ENCODE assay signal across 25 mouse cellular contexts in genomic region chr2:119263813-119264212, GRCm38 (mm10). TPM values are rescaled to one million over a fixed set of nuclear protein-coding genes. Genes with fewer than 3 reads are reported as not detected.
DNase-seq lines count a peak whose midpoint lies in the region; TF ChIP-seq lines count a peak whose summit lies in the region.
"Had no signal": no experiment of that assay in that cellular context is flagged by ENCODE, and none has a peak within 500 bp of the region (broad histone marks: within the 10 kb centered on the region; RNA-seq: fewer than 3 reads in every experiment).

No protein-coding gene starts in this region.

- H3K27ac ChIP-seq in bone marrow macrophage, adult 2 months (ENCODE audit: insufficient read depth, low read depth, low read length) = peak overlapping the region; percentile 56; the same call in 1 of the 2 replicates
- H3K27ac ChIP-seq: forebrain, embryonic 12.5 days; heart, adult 2 months; heart, embryonic 15.5 days; hindbrain, embryonic 13.5 days had no signal

- peaks cover 34% of the 10 kb centered on the region for H3K4me1 ChIP-seq in bone marrow macrophage, adult 2 months (ENCODE audit: control insufficient read depth, insufficient read depth, low read length)

- TF ChIP-seq CTCF in bone marrow macrophage, adult 2 months (IDR thresholded peaks at IDR 0.05; ENCODE audit: low read depth, low read length) = no peak

- H3K79me2 ChIP-seq in myocyte (ENCODE audit: control insufficient read depth, insufficient read depth) = no peaks in the 10 kb centered on the region

- H3K36me3 ChIP-seq in myocyte (ENCODE audit: control insufficient read depth, insufficient read depth) = no peaks in the 10 kb centered on the region
- H3K36me3 ChIP-seq: forebrain, embryonic 12.5 days; heart, embryonic 15.5 days; hindbrain, embryonic 13.5 days had no signal

- no peak overlapping the region for H3K4me3 ChIP-seq in bone marrow macrophage, adult 2 months (ENCODE audit: insufficient read depth, low read length)
- no peak overlapping the region for H3K4me3 ChIP-seq in myocyte
- H3K4me3 ChIP-seq: forebrain, embryonic 12.5 days; heart, adult 2 months; hindbrain, embryonic 13.5 days had no signal

- DNase-seq in 3T3-L1 (ENCODE audit: low read depth, low spot score) = peak; percentile 85
- DNase-seq in 416B (ENCODE audit: low read depth) = peak; percentile 61
- no peak for DNase-seq in gastrocnemius, postnatal 36 days
- DNase-seq in embryo, embryonic 9.5 days (ENCODE audit: extremely low spot score) = no peak
- DNase-seq in lung, postnatal 4 days = no peak
- DNase-seq: adrenal gland, adult 8-10 months; adrenal gland, postnatal 36 days; cerebellum, adult 11 months; cerebellum, adult 8-10 months; cerebellum, postnatal 14 days; gastrocnemius, postnatal 10 days; heart, adult 2 months; heart, postnatal 14 days had no signal

- intact Hi-C loops in gastrocnemius, postnatal 36 days (cut with DNase I) = no loop called here

- H3K4me2 ChIP-seq in myocyte (ENCODE audit: low read depth) = peak overlapping the region; percentile 87
- H3K4me2 ChIP-seq: forebrain, embryonic 12.5 days; hindbrain, embryonic 13.5 days had no signal

- H3K27me3 ChIP-seq in myocyte (ENCODE audit: control insufficient read depth, insufficient read depth, insufficient read length) = no peaks in the 10 kb centered on the region

- no peak for TF ChIP-seq POLR2A in bone marrow macrophage, adult 2 months (IDR thresholded peaks at IDR 0.05; ENCODE audit: borderline replicate concordance, low read depth, low read length)
- TF ChIP-seq POLR2A in myocyte (IDR thresholded peaks at IDR 0.05; ENCODE audit: insufficient read length, low read depth) = no peak

- no peak overlapping the region for H3ac ChIP-seq in myocyte (ENCODE audit: control insufficient read depth, insufficient read length)

TF ChIP-seq in myocyte, 11 proteins besides CTCF, POLR2A, EP300 and RAD21:
- TF ChIP-seq CEBPB (IDR thresholded peaks at IDR 0.05; ENCODE audit: insufficient read depth, poor library complexity, severe bottlenecking) = no peak
- TF ChIP-seq MYOG (IDR thresholded peaks at IDR 0.05; ENCODE audit: control insufficient read depth in 1 of 3, insufficient read depth in 1 of 3, insufficient read length in 2 of 3, low read depth in 2 of 3) = no peak
- TF ChIP-seq USF1 (IDR thresholded peaks at IDR 0.05; ENCODE audit: low read depth) = no peak
- TF ChIP-seq TCF12 (IDR thresholded peaks at IDR 0.05; ENCODE audit: insufficient read depth, poor library complexity, severe bottlenecking) = no peak
- TF ChIP-seq SRF (IDR thresholded peaks at IDR 0.05; ENCODE audit: control insufficient read depth, insufficient read length, low read depth) = no peak
- TF ChIP-seq MYOD1 (IDR thresholded peaks at IDR 0.05; ENCODE audit: control insufficient read depth in 1 of 3, insufficient read length in 2 of 3, low read depth in 2 of 3) = no peak
- TF ChIP-seq REST (IDR thresholded peaks at IDR 0.05; ENCODE audit: insufficient read depth, insufficient read length) = no peak
- no peak for TF ChIP-seq POLR2AphosphoS2 (IDR thresholded peaks at IDR 0.05; ENCODE audit: insufficient read length, low read depth)
- TF ChIP-seq MAX (IDR thresholded peaks at IDR 0.05; ENCODE audit: low read depth) = no peak
- TF ChIP-seq TCF3 (IDR thresholded peaks at IDR 0.05; ENCODE audit: insufficient read length, low read depth) = no peak

RNA-seq across cellular contexts. Expression of gene Rhov, which starts 7.3 kb away (rescaled TPM):
- polyA plus RNA-seq in bone marrow macrophage, adult 2 months (2012; ENCODE audit: insufficient read depth, insufficient read length, missing spikeins) = 2.2 and 2.7 TPM in 2 replicates
- 0.35 TPM for polyA plus RNA-seq in myocyte (2012; fragmentation: generic; extraction: Trizol)
- not detected for total RNA-seq in gastrocnemius, postnatal 36 days (2021)
- total RNA-seq: gastrocnemius, postnatal 10 days; heart, adult 2 months; heart, postnatal 14 days; hematopoietic stem cell, adult 5-6 weeks had no signal
- polyA plus RNA-seq: heart, embryonic 11.5 days had no signal

RNA-seq across cellular contexts. Expression of gene Vps18, which starts 24.7 kb away (rescaled TPM):
- 33.6 and 34.1 TPM in 2 replicates for polyA plus RNA-seq in bone marrow macrophage, adult 2 months (2012; ENCODE audit: insufficient read depth, insufficient read length, missing spikeins)
- polyA plus RNA-seq in myocyte (2012; fragmentation: generic; extraction: Trizol) = 18.2 TPM
- 1 to 10 TPM; 9.0 to 9.2 TPM for total RNA-seq in gastrocnemius, postnatal 36 days (2021)

RNA-seq across cellular contexts. Expression of gene Spint1, which starts 26.7 kb away (rescaled TPM):
- polyA plus RNA-seq in bone marrow macrophage, adult 2 months (2012; ENCODE audit: insufficient read depth, insufficient read length, missing spikeins) = 3.7 and 4.3 TPM in 2 replicates
- polyA plus RNA-seq in myocyte (2012; fragmentation: generic; extraction: Trizol) = 0.12 TPM
- under 1 TPM in 1 of 2 experiments, not detected in 1; 0.20 TPM for total RNA-seq in gastrocnemius, postnatal 36 days (2021)
- total RNA-seq: heart, adult 2 months had no signal

RNA-seq across cellular contexts. Expression of gene Ppp1r14d, which starts 34.1 kb away (rescaled TPM):
- not detected in 2 replicates for polyA plus RNA-seq in bone marrow macrophage, adult 2 months (2012; ENCODE audit: insufficient read depth, insufficient read length, missing spikeins)
- polyA plus RNA-seq in myocyte (2012; fragmentation: generic; extraction: Trizol) = 0.13 TPM
- total RNA-seq in gastrocnemius, postnatal 36 days (2021) = not detected
- total RNA-seq: adrenal gland, adult 8-10 months; adrenal gland, postnatal 36 days; common myeloid progenitor, adult 5-6 weeks; gastrocnemius, postnatal 10 days; heart, adult 2 months; heart, postnatal 14 days; hematopoietic stem cell, adult 5-6 weeks; hindbrain, postnatal 0 days had no signal
- polyA plus RNA-seq: brain, embryonic 14.5 days; forebrain, embryonic 12.5 days; forebrain, embryonic 16.5 days; frontal cortex, adult 2 months; heart, adult 2 months; heart, embryonic 11.5 days; heart, embryonic 15.5 days; hindbrain, embryonic 13.5 days; hindbrain, postnatal 0 days had no signal

RNA-seq across cellular contexts. Expression of gene Dnajc17, which starts 55.2 kb away (rescaled TPM):
- polyA plus RNA-seq in bone marrow macrophage, adult 2 months (2012; ENCODE audit: insufficient read depth, insufficient read length, missing spikeins) = 13.5 and 18.6 TPM in 2 replicates
- polyA plus RNA-seq in myocyte (2012; fragmentation: generic; extraction: Trizol) = 17.2 TPM
- 1 to 10 TPM; 7.7 to 7.8 TPM for total RNA-seq in gastrocnemius, postnatal 36 days (2021)

Comparison
In these comparisons a context has a peak if more than half of its experiments do, and no peak if none do; other contexts are left out.
1. DNase-seq: peak in 3T3-L1 (single experiment) and 416B (single experiment); none in gastrocnemius, postnatal 36 days (0 of 2), embryo, embryonic 9.5 days (single experiment) and lung, postnatal 4 days (0 of 2).